Mouse (Mus musculus): ENCODE data around the gene Pcdh15. TPM values are rescaled to one million over a fixed set of nuclear protein-coding genes. Genes with fewer than 3 reads are reported as not detected.

Gene Pcdh15
- total and polyA plus RNA-seq, 2 experiments from 2014 or later, result 9.8 to 38.2 TPM

DNA sequence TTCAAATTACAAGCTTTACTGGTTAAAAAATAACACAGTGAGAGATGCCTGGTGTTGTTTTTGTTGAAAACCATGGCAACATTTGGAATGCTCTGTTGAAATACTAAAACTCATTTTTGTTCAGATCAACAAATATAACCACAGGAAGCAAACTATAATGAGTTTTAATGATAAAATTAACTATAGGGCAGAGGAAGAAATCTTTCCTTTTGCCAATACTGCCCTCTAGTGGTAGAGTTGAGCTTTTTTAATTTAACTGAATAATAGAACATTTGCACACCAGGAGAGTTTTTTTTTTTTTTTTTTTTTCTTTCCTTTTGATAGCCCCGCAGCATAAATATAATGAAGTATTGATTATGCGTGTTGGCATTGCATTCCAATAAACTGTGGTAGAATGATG, 1364.8 kb downstream of the Pcdh15 start:
- TF ChIP-seq CTCF (IDR thresholded peaks at IDR 0.05), result peak; percentile 75
- H3K4me1 ChIP-seq (ENCODE audit: insufficient read depth, low read length), result no peaks in the 10 kb centered on the region
- 22% methylated on average over 2 of the region's 2 CpGs for WGBS
- ATAC-seq (ENCODE audit: low FRiP score) (no peak), DNase-seq (ENCODE audit: low spot score) (peak; percentile 83)
- no peak overlapping the region for H3K27ac ChIP-seq (ENCODE audit: low read depth, low read length)
- H3K27me3 ChIP-seq (ENCODE audit: insufficient read depth, low read length), result no peaks in the 10 kb centered on the region
- H3K9ac ChIP-seq (replicated peaks; ENCODE audit: low read length, poor library complexity, severe bottlenecking), result no peak overlapping the region
- H3K9me3 ChIP-seq (ENCODE audit: low read length), result no peaks in the 10 kb centered on the region
- no peak overlapping the region for H3K4me2 ChIP-seq (ENCODE audit: low read depth, low read length, poor library complexity, severe bottlenecking)
- no peaks in the 10 kb centered on the region for H3K36me3 ChIP-seq (ENCODE audit: insufficient read depth, low read length)
- H3K4me3 ChIP-seq (ENCODE audit: low read depth, low read length), result no peak overlapping the region

- ATAC-seq (ENCODE audit: low FRiP score) (no peak), DNase-seq (ENCODE audit: low spot score) (no peak)
- WGBS, result 66% methylated on average over 3 of the region's 3 CpGs
- Histone ChIP-seq H3K4me3 (ENCODE audit: low read depth, low read length) (no peak overlapping the region), H3K4me2 (ENCODE audit: low read depth, low read length, poor library complexity, severe bottlenecking) (no peak overlapping the region), H3K27ac (ENCODE audit: low read depth, low read length) (no peak overlapping the region), H3K9me3 (ENCODE audit: low read length) (no peaks in the 10 kb centered on the region), H3K27me3 (ENCODE audit: insufficient read depth, low read length) (no peaks in the 10 kb centered on the region), H3K36me3 (ENCODE audit: insufficient read depth, low read length) (no peaks in the 10 kb centered on the region), H3K4me1 (ENCODE audit: insufficient read depth, low read length) (no peaks in the 10 kb centered on the region), H3K9ac (replicated peaks; ENCODE audit: low read length, poor library complexity, severe bottlenecking) (no peak overlapping the region)
- TF ChIP-seq CTCF (IDR thresholded peaks at IDR 0.05), result no peak
Observed at GRCm38 (mm10) chr10:74480779-74481178, 1381.6 kb downstream of the Pcdh15 start.

DNA sequence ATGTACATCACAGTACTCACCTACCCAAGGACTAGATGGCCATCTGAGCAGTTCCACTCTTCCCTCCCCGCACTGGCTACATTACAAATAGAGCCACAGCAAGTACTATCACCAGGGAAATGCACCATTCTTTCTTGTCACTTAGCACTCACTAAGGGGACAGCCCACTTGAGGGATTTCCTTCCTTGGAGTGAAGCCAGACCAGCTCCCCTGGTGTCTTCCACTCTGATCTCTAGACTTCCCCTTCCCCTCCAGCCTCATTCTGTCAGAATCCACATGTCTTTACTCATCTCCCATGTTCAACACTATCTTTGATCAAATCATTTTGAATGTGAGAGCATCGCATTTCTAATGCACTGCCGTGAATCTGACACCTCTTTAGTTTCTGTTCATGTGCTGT, 1413.2 kb downstream of the Pcdh15 start:
- no peak for TF ChIP-seq CTCF (IDR thresholded peaks at IDR 0.05)
- no peaks in the 10 kb centered on the region for H3K4me1 ChIP-seq (ENCODE audit: insufficient read depth, low read length)
- no peak for ATAC-seq (ENCODE audit: low FRiP score)
- no peak overlapping the region for H3K9ac ChIP-seq (replicated peaks; ENCODE audit: low read length, poor library complexity, severe bottlenecking)
- 58% methylated on average over 3 of the region's 3 CpGs for WGBS
- DNase-seq (ENCODE audit: low spot score), result no peak
- no peak overlapping the region for H3K4me2 ChIP-seq (ENCODE audit: low read depth, low read length, poor library complexity, severe bottlenecking)
- H3K27ac ChIP-seq (ENCODE audit: low read depth, low read length), result no peak overlapping the region
- no peaks in the 10 kb centered on the region for H3K9me3 ChIP-seq (ENCODE audit: low read length)
- no peaks in the 10 kb centered on the region for H3K27me3 ChIP-seq (ENCODE audit: insufficient read depth, low read length)
- H3K4me3 ChIP-seq (ENCODE audit: low read depth, low read length), result no peak overlapping the region
- H3K36me3 ChIP-seq (ENCODE audit: insufficient read depth, low read length), result no peaks in the 10 kb centered on the region

GRCm38 (mm10) chr10:74513743-74514142, 1414.6 kb downstream of the Pcdh15 start:
- Histone ChIP-seq H3K27ac (ENCODE audit: low read depth, low read length) (no peak overlapping the region), H3K4me3 (ENCODE audit: low read depth, low read length) (no peak overlapping the region), H3K4me2 (ENCODE audit: low read depth, low read length, poor library complexity, severe bottlenecking) (no peak overlapping the region), H3K36me3 (ENCODE audit: insufficient read depth, low read length) (no peaks in the 10 kb centered on the region), H3K27me3 (ENCODE audit: insufficient read depth, low read length) (no peaks in the 10 kb centered on the region), H3K9ac (replicated peaks; ENCODE audit: low read length, poor library complexity, severe bottlenecking) (no peak overlapping the region), H3K4me1 (ENCODE audit: insufficient read depth, low read length) (no peaks in the 10 kb centered on the region), H3K9me3 (ENCODE audit: low read length) (no peaks in the 10 kb centered on the region)
- no peak for TF ChIP-seq CTCF (IDR thresholded peaks at IDR 0.05)
- ATAC-seq (ENCODE audit: low FRiP score) (no peak), DNase-seq (ENCODE audit: low spot score) (no peak)

- H3K9ac ChIP-seq (replicated peaks; ENCODE audit: low read length, poor library complexity, severe bottlenecking), result no peak overlapping the region
- ATAC-seq (ENCODE audit: low FRiP score) (no peak), DNase-seq (ENCODE audit: low spot score) (no peak)
- no peaks in the 10 kb centered on the region for H3K27me3 ChIP-seq (ENCODE audit: insufficient read depth, low read length)
- TF ChIP-seq CTCF (IDR thresholded peaks at IDR 0.05), result no peak
- no peak overlapping the region for H3K4me3 ChIP-seq (ENCODE audit: low read depth, low read length)
- WGBS, result 83% methylated on average over 2 of the region's 2 CpGs
- no peak overlapping the region for H3K27ac ChIP-seq (ENCODE audit: low read depth, low read length)
- H3K36me3 ChIP-seq (ENCODE audit: insufficient read depth, low read length), result no peaks in the 10 kb centered on the region
- no peaks in the 10 kb centered on the region for H3K4me1 ChIP-seq (ENCODE audit: insufficient read depth, low read length)
- H3K4me2 ChIP-seq (ENCODE audit: low read depth, low read length, poor library complexity, severe bottlenecking), result no peak overlapping the region
- H3K9me3 ChIP-seq (ENCODE audit: low read length), result no peaks in the 10 kb centered on the region
Observed at GRCm38 (mm10) chr10:74538371-74538770, 1439.2 kb downstream of the Pcdh15 start.

- Histone ChIP-seq H3K27ac (ENCODE audit: low read depth, low read length) (no peak overlapping the region), H3K36me3 (ENCODE audit: insufficient read depth, low read length) (no peaks in the 10 kb centered on the region), H3K4me1 (ENCODE audit: insufficient read depth, low read length) (no peaks in the 10 kb centered on the region), H3K9me3 (ENCODE audit: low read length) (no peaks in the 10 kb centered on the region), H3K9ac (replicated peaks; ENCODE audit: low read length, poor library complexity, severe bottlenecking) (no peak overlapping the region), H3K4me2 (ENCODE audit: low read depth, low read length, poor library complexity, severe bottlenecking) (no peak overlapping the region), H3K27me3 (ENCODE audit: insufficient read depth, low read length) (no peaks in the 10 kb centered on the region), H3K4me3 (ENCODE audit: low read depth, low read length) (no peak overlapping the region)
- ATAC-seq (ENCODE audit: low FRiP score) (no peak), DNase-seq (ENCODE audit: low spot score) (no peak)
- WGBS, result 86% methylated on average over 2 of the region's 2 CpGs
- TF ChIP-seq CTCF (IDR thresholded peaks at IDR 0.05), result no peak
Observed at GRCm38 (mm10) chr10:74555326-74555725, 1456.2 kb downstream of the Pcdh15 start.
